Mouse (Mus musculus): Measurements from ENCODE around the gene Cilp2.

The Cilp2 gene

DNA sequence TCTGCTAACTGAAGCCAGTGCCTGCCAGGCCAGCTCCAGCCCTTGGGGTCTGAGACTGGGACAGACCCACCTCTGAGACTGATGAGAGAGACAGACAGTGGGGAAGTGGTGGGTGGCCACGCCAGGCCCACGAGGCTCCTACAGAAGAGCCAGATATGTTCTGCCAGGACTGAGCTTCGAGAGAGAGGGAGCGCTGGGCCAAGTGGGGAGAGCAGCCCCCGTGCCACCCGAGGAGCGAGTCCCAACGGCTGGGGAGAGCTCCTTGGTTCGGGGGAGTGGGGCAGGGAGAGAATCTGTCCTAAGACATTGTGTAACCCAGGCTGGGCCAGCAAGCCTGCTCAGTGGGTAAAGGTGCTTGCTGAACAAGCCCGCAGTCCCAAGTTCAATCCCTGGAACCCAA, 10.5 kb downstream of the Cilp2 start:
- in situ Hi-C loops (cut with MboI, MseI) = no loop called here

GRCm38 (mm10) chr8:69876097-69876496, 11.4 kb downstream of the Cilp2 start:
- in situ Hi-C loops (cut with MboI, MseI) = no loop called here

DNA sequence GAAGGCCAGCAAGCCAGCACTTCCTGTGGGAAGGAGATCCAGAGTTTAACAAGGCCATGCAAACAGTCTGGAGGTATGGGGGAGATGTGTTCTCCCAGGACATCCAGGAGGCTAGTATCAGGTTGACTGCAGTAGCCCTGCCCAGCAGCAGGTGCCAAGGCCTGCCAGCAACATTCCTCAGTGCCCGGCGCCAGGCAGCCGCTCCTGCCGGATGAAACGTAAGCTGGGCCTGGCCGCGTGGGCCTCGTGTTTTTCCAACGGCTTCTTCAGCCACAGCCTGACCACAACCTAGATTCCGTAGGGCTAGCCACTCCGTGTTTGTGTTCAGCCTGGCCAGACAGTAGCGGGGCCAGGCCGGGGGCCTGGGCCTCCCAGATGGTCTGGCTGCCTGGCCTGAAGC, 12.8 kb downstream of the Cilp2 start:
- in situ Hi-C loops (cut with MboI, MseI) = no loop called here

GRCm38 (mm10) chr8:69874155-69874554, 13.3 kb downstream of the Cilp2 start:
- in situ Hi-C loops (cut with MboI, MseI) = no loop called here

DNA sequence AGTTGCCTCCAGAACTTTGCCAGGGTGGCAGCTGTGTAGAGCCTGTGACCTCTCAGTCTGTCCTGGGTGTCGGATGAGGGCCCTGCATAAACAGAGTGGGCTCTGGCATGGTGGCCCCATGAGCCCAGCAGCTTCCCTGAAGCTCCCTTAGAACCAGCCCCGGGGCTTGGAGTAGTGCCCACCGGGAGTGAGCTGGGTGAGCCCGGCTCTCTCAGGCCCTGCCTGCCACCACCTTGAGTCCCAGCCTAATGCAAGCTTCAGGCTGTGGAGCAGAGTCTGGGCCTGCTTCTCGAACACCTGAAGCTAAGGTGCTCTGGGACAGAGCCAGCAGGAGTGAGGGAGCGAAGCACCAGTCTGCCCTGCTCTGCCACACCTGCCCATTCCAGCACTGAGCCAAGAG, 16.6 kb downstream of the Cilp2 start:
- in situ Hi-C loops (cut with MboI, MseI) = no loop called here

GRCm38 (mm10) chr8:69870003-69870765, 17.3 kb downstream of the Cilp2 start:
- in situ Hi-C loops (cut with MboI, MseI) = no loop called here

DNA sequence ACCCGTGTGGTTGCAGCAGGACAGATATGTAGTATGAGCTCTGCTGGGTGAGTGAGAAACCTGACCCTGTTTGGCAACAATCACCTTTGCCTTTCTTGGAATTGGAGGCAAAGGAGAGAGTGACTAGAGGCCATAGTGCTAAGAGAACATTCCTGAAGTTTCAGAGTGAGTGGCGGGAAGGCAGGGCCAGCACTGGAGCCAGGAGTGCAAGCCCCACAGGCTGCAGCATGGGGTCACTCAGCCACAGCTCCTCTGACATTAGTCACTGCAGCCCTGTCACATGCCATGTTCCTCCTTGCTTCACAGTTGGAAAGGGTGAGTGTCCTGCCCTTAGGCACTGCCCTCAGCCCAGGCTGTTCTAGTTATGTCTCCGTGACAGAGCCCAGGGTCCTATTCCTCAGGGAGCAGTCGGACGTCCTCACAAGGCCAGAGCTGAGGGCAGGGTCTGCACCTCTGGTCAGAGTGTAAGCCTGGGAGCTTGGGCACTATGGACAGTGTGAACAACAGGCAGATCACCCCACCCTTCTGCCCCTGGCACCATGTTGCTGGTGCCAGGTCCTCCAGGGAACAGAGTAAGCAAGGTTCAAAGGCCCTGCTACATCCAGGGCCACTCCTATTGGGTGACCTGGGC, 19.7 kb downstream of the Cilp2 start:
- in situ Hi-C loops (cut with MboI, MseI) = no loop called here

- in situ Hi-C loops (cut with MboI, MseI) = no loop called here
Measured at GRCm38 (mm10) chr8:69864180-69864579, 23.3 kb downstream of the Cilp2 start.

DNA sequence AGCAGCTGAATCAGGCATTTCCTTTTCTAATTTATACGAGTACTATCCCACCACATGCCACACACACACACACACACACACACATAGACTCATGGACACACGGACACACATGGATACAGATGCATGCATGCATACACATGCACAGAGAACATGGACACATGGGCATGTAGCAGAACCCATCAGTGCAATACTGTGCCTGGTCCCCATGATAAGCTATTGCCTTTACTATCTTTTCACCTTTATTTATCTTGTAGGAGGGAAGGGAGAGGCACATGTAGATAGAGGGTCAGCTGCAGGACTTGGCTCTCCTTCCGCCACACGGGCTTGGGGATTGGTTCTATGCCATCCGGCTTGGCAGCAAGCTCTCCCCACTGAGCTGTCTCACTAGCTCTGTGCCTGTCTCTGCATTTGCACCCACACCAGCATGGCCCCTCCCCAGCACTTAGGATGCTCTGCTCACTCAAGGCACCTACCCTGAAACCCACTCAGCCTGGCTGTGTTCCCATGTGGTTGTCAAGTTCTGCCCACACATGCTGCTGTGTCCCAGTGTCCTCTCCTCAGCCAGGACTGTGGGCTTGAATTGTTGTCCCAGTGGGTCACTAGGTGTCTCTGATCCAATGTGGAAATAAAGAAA, 24.0 kb downstream of the Cilp2 start:
- in situ Hi-C loops (cut with MboI, MseI) = no loop called here

DNA sequence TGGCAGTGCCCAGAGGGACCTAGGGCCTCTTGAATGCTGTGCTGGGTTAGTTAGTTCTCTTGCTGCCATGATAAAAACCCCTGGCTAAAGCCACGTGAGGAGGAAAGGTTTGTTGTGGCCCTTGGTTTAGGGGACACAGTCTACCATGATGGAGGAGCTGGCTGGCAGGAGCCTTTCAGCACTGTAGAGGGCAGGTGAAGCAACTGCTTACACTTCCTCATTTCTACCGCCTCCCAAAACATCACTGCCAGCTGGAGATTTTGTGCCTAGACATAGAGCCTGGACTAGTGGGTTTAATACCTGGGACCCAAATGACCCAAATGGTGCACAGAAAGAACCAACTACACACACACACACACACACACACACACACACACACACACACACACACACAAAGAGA, 26.2 kb downstream of the Cilp2 start:
- in situ Hi-C loops (cut with MboI, MseI) = no loop called here

DNA sequence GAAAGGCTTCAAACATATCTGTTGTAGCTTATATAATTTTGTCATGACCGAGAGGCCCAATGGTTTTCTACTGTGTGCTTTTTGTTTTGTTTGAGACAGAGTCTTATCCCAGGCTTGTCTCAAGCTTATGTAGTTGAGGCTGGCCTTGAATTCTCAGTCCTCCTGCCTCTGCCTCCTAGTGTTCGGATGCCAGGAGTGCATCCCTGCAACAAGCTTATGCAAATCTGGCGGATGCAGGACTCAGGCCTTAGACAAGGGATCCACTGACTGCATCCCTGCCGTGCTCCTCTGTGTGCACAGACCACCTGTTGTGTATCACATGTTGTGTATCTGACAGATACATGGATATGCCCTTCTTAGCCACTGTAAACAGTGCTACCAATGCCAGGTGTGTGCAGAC, 26.7 kb downstream of the Cilp2 start:
- in situ Hi-C loops (cut with MboI, MseI) = no loop called here

DNA sequence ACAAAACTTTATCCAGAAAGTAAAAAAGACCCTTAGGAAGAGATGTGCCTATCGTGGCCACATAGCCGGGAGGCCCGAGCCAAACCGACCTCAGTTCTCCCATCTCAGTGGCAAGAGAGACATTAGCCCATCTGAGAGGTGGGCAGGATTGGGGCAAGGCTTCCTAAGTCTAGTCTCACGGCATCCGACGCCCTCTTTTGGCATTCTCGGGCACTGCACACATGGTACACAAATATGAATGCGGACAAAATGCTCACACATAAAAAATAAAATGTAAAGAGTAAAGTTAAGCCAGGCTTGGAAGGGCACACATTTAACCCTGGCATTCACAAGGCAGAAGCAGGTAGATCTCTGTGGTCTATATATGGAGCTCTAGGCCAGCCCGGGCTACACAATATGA, 33.6 kb downstream of the Cilp2 start:
- in situ Hi-C loops (cut with MboI, MseI) = no loop called here

DNA sequence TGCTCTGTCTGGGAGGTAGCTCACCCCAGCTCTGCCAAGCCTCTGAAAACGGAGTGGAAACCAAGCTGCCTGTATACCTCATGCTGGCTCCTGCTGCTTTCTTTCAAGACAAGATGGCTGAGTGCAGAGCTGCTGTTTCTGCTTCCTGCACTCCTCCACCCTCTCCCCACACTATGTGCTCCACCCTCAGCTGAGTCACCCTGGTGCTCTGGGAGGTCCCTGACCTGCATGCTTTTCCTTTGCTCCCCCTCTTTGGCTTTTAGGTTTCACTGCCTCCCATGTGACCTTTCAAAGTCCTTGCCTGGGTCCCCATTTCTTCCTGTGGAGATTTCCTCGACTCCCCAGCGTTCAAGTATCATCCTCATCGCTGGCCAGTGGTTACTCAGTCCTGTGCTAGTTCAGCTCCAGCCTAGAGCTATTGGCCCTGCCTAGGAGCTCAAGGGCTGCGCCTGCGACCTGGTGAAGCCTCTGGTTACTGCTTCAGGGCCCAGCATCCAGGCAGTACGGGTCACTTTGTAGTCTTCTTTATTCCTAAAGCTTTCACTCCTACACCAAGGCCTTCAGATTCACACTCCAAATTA, 36.5 kb downstream of the Cilp2 start:
- in situ Hi-C loops (cut with MboI, MseI) = no loop called here

GRCm38 (mm10) chr8:69849899-69850298, 37.6 kb downstream of the Cilp2 start:
- in situ Hi-C loops (cut with MboI, MseI) = no loop called here

- in situ Hi-C loops (cut with MboI, MseI) = no loop called here
Measured at GRCm38 (mm10) chr8:69848951-69849350, 38.5 kb downstream of the Cilp2 start.

DNA sequence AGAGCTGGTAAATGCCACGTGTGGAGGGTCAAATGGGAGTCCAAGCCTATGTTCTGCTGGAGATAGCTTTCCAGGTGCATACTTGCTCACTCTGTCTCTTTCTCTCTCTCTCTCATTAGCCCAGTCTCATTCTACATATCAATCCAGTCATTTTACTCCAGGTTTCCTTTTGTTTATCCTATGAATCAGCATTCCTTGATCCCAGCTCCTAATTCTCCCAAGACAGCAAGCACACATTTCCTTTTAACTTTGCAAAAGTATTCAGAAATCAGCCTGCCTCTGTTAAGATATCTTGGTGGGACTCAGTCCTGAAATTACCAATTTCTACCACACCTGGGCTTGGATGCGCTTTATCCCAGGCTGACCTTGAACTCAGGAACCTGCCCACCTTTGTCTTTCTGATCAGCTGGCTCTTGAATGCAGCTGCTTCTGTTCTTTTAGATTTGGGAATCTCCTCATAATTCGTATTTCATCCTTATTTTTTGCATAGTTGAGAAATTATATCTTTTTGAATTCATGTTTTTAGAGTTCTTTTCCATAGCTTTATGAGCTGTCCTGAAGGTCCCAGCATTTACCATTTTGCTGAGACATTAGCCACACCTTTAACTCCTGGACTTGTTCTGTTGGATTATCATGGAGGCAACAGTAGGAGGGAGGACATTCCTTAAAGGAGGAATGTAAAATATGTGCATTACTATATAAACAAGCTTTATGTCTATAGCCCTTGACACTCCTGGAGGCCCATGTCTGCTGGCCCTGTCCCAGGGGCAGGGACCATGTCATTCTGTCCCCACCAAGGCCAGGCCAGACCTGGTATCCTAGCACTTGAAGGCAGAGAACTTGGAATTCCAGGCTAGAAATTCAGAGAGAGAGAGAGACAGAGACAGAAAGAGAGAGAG, 40.1 kb downstream of the Cilp2 start:
- in situ Hi-C loops (cut with MboI, MseI) = no loop called here

DNA sequence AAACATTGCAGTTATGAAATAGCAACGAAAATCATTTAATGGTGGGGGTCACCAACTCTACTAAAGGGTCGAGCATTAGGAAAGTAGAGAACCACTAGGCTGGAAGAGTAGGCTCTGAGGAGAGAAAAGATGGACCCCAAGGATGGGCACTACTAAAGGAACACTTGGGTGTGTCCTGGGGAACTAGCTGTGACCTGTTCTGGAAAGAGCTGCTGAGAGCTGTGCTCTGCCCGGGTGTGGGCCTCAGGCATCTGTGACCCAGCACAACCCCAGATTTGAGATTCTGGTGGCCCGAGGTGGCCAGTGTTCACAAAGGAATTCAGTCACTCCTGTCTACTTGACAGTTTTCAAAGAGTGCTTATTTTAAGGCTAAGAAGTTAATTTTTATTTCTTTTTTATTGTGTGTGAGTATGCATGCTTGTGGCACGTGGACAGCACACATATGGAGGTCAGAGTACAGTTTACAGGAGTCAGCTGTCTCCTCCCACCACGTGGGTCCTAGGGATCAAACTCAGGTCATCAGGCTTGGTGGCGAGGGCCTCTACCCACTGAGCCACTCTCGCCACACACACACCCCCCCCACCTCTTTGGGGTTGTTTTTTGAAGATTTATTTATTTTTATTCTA, 50.3 kb downstream of the Cilp2 start:
- in situ Hi-C loops (cut with MboI, MseI) = loop anchor here (10.0 kb wide), 1 partner anchor 212 kb away; the partner anchor contains the start of gene Zfp868

DNA sequence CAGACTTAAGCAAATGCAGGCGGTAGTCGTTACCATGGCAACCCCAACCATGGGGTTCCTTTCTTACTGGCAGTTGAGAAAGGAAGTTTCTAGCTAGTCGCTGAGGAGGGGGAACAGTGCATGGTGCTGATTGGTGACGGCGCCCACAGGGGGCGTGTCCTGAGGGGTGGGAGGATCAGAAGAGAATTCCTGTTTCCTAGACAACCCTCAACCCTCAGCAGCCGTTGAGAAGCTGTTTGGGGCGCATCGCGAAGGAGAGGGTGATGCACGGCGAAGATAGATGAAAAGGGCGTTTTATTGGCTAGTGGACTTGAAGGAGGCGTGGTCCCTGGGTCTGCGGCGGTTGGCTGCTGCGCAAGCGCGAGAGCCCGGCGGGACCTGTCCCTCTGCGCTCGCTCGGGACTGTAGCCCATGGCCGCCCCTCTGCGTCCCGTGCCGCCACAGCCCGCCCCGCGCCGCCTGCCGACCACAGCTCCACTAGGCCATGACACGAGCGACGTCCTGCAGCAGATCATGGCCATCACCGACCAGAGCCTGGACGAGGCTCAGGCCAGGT, 55.1 kb downstream of the Cilp2 start, which contains the start of gene Pbx4:
TSS of gene Pbx4 (plus strand) at position 194 of the 556 bp plus-strand sequence.
- in situ Hi-C loops (cut with MboI, MseI) = loop anchor here (10.0 kb wide), 1 partner anchor 208 kb away; the partner anchor contains the start of gene Zfp868
